Mouse (Mus musculus) cerebellum, postnatal 4 days (tissue): Measurements from ENCODE around the gene Bbs4.
"Not testable (repeated sequence)": the region's sequence is repeated elsewhere in the genome, so short reads cannot be mapped to it uniquely, and the experiment has no call there.

Source experiments
- DNase-seq, 2 experiments: peaks; one replicate each; pipeline ENCODE4 v3.0.0; 2022; ENCODE audit warnings: low spot score in 2 of 2, mixed read lengths in 1 of 2

Bbs4 gene

DNA sequence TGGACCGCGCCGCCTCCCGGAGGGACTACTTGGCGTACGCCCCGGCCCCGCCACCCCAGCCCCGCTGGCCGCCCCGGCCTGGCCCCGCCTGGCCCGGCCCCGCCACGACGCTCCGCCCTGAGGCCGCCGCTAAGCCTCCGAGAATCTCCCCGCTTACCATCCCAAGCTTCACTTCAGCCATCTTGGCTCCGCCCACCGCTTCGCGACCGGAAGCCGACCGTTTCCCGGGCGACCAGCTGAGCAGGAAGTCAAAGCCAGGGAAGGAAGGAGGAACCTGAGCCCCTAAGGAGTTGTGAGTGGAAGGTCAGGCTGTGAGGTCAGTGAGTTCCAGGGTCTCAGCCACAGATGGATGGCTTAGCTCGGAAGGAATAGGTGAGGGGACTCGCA, at the start of gene Bbs4:
Bbs4 (minus strand) TSS at position 256 of the 387 bp plus-strand sequence.
- DNase-seq: peak; percentile 73 to 85

GRCm38 (mm10) chr9:59389086-59389485, 35.8 kb upstream of the Bbs4 start:
- DNase-seq: no peak

GRCm38 (mm10) chr9:59388311-59388710, 35.0 kb upstream of the Bbs4 start:
- no peak for DNase-seq

DNA sequence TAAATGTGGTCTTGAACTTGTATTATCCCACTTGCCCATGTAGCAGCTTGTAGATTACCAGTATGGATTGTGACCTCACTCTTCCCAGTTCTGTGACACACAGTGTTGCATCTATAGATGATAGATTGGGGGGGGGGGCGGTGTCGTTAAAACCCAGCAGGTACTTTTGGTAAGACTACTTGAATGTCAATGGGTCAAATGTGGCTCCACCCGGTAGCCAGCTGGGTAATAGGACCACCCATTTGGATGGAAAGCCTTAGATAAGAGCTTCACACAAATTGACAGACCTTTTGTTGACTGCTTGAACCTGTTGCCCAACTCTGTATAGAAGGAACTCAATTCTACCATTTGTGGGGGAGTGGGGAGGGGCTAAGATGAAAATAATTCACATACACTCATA, 34.2 kb upstream of the Bbs4 start:
- no peak for DNase-seq

DNA sequence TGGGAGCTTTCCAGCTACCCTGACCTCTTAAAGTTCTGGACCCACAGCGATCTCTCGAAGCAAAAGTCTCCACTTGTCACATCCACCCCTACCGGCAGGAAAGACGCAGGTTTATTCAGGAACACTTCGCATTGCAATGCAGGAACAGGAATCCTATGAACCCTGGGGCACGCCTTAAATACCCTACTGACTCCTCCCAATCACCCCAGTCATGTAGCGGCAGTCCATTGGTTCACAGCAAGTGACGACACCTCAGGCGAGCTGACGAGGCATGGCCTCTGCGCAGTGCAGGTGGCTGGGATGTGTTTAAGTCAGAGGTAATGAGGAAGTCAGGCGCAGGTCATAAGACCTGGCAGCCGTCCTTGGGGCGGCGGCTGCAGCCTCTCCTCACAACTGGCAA, 22.3 kb upstream of the Bbs4 start:
- no peak for DNase-seq

- DNase-seq: no peak
These were observed 16.3 kb upstream of the Bbs4 start for GRCm38 (mm10) chr9:59369646-59370045.

GRCm38 (mm10) chr9:59369220-59369619, 15.9 kb upstream of the Bbs4 start:
- no peak for DNase-seq

DNA sequence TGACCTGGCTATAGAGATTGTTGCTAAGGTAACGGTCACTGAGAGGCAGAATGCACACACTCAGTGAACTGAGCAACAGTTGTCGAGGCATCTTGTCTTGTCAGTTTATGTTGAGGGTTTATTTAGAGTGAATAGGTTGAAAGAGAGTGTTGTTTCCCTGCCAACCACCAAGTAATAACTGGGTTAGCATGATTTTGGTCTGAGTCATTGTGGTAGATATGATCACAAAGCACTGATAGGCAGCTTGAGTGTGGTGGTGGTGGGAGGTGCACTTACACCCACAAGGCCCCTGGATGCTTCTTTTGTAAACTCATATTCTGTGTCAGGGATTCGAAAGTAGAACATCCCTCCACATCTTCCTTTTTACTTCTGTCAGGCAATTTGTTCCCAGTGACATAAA, 7.2 kb upstream of the Bbs4 start:
- DNase-seq: not testable (repeated sequence)

GRCm38 (mm10) chr9:59358041-59358440, 4.7 kb upstream of the Bbs4 start:
- DNase-seq: not testable (repeated sequence)

- DNase-seq: no peak
These were observed 589 bp downstream of the Bbs4 start for GRCm38 (mm10) chr9:59352586-59353252.

DNA sequence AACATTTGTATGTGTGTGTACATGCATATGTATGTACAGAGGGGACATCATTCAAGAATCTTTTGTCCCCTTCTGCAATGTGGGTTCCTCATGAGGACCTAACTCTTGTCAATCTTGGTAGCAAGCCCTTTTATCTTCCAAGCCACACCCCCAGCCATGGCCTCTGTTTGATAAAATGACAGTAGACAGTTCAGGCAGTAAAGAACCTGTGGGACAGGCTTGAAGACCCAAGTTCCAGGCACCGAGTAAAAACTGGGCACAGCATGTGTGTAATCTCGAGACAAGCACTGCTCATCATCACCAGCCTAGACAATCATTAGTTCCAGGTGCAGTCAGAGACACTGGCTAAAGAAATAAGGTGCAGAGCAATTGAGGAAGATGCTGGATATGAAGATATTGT, 7.1 kb downstream of the Bbs4 start:
- DNase-seq: no peak

DNA sequence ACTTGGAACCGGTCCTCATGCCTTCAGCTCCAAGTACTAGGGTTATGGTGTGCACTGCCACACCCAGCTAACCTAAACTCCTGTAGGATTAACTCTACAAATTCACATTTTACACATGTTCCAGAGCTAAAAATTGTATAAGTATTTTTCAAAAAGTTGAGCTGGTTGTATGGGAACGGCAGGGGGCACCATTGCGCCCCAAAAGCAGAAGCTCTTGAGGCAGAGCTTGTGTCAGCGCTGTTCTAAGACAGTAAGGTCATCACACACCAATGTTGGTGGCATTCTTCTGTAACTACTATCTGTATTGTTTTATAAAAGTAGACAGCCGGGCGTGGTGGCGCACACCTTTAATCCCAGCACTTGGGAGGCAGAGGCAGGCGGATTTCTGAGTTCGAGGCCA, 13.3 kb downstream of the Bbs4 start:
- no peak for DNase-seq

DNA sequence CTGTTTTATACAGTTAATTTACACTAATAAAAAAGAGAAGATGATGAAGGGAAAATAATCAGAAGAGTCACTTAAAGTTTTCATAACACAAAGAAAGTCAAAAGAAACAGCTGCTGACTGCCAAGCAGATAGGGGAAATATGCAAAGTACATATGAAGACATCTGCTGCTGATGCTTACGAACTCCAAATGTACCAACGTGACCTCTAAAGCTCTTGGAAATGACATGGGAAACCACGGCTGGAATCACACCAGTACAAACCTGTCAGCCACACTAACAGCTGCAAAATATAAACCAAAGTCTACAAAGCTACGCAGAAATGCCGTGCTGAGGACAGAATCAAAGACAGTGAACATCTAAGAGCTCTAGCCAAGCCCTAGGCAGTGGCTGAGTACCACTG, 14.2 kb downstream of the Bbs4 start:
- DNase-seq: no peak

DNA sequence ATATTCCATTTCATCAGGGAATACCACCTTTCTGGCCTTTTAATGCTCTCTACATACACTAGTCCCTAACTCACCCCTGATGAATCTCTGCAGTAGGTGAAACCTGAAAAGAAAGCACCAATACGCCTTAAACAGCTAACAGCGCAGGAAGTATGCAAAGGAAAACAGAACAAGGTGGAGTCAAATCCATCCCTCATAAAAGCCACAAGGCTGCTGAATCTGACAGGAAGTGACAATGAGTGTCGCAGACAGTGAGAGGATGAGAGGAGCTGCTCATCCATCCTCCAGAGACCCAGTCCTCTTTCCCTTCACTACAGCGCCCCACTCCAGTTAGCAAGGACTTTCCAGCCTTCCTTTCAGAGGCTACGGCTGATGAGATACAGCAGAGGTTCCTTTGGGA, 14.9 kb downstream of the Bbs4 start:
- no peak for DNase-seq

GRCm38 (mm10) chr9:59337889-59338288, 15.4 kb downstream of the Bbs4 start:
- no peak for DNase-seq

DNA sequence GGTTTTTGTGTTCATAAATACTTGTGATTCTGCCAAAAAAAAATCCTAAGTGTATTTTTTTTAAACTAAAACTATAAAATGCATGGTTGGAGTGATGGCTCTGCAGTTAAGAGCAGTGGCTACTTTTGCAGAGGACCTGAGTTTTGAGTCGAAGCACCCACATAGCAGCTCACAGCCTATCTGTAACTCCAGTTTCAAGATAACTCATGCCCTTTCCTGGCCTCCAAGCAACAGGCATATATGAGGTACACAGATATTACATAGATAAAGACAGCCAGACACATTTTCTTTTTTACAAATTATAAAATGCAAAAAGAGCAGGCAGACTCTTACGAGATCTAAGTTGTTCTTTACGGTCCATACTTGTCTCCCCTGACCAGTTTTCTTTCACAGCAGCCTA, 16.8 kb downstream of the Bbs4 start:
- no peak for DNase-seq

- no peak for DNase-seq
These were observed 23.3 kb downstream of the Bbs4 start for GRCm38 (mm10) chr9:59330055-59330454.

GRCm38 (mm10) chr9:59324351-59324750, 29.0 kb downstream of the Bbs4 start:
- DNase-seq: no peak

GRCm38 (mm10) chr9:59316206-59316605, 37.1 kb downstream of the Bbs4 start:
- DNase-seq: no peak

DNA sequence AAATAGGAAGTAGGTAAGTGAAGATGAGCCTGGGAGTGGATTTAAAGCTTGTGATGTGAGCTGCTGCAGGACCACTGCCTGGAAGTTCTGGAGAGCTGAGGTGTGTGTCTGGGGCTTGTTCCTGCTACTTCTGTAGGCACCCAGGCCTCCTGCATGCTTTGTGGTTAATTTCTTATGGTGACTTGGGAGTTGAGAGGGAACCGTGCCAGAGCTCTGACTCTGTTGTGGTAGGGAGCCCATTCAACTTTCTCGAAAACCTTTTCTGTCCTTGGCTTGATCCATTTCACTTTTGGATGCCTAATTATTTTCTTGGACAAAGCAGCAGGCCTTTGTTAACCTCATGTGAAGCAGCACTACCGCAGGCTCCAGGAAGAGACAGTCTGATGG, 42.0 kb downstream of the Bbs4 start:
- DNase-seq: no peak

- DNase-seq: no peak
These were observed 42.6 kb downstream of the Bbs4 start for GRCm38 (mm10) chr9:59310582-59311283.

- no peak for DNase-seq
These were observed 45.4 kb downstream of the Bbs4 start for GRCm38 (mm10) chr9:59307890-59308289.

DNA sequence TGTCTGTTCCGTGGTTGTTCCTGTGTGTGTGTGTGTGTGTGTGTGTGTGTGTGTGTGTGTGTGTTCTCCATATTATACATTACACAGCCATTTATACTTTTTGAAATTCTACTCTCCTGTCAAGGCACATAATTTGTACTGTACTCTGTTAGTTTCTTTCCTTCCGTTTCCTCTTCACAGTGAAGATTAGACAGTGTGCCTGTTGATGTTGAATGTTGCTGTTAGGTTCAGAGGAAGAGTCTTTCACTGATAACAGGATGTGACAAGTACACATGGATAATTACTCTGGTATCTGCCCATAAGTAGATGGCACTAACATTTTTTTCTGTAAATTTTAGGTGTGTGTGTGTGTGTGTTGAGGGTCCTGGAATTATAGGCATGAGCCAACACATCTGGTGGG, 56.9 kb downstream of the Bbs4 start:
- DNase-seq: no peak

- no peak for DNase-seq
These were observed 60.8 kb downstream of the Bbs4 start for GRCm38 (mm10) chr9:59292493-59292875.
